Mouse (Mus musculus) G1E-ER4 (cell line): ENCODE data around the gene Stard3. TPM values are rescaled to one million over a fixed set of nuclear protein-coding genes. Genes with fewer than 3 reads are reported as not detected.

ENCODE experiments used
- GATA1 ChIP-seq: IDR thresholded peaks from one replicate; pipeline ENCODE4 v1.8.0; 2012; ENCODE audit warnings: low read length, inconsistent platforms
- polyA plus RNA-seq: library from polyadenylated mRNA; stranded (reverse); fragments of >175 nt; gene quantifications from 2 replicates; pipeline ENCODE4 v1.2.3, GENCODE M21; 2012

Stard3 gene
- polyA plus RNA-seq = 25.4 and 31.5 TPM in 2 replicates

- no peak for TF ChIP-seq GATA1
Measured at GRCm38 (mm10) chr11:98358161-98359083, at the start of gene Stard3. TSS of gene Stard3 (plus strand) at chr11:98358368.

- no peak for TF ChIP-seq GATA1
Measured at GRCm38 (mm10) chr11:98313790-98314323, 44.3 kb upstream of the Stard3 start.

DNA sequence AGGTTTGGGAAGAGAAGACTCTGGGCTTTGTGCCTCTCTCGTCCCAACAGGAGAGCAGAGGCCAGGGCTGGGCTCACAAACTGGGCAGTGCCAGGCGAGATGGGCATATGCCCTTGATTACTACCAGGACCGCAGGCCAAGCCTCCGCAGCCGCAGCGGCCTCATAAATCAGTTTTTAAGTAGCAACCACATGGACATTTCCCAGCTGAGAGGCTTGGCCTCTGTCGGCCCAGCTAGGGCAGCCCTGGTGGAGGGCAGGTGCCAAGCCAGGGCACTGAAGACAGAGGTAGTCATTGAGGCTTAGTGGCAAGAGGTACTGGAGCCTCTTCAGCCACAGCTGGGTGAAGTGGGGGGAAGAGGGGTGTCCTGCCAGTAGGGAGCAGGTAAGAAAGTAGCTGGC, 40.7 kb upstream of the Stard3 start:
- no peak for TF ChIP-seq GATA1

DNA sequence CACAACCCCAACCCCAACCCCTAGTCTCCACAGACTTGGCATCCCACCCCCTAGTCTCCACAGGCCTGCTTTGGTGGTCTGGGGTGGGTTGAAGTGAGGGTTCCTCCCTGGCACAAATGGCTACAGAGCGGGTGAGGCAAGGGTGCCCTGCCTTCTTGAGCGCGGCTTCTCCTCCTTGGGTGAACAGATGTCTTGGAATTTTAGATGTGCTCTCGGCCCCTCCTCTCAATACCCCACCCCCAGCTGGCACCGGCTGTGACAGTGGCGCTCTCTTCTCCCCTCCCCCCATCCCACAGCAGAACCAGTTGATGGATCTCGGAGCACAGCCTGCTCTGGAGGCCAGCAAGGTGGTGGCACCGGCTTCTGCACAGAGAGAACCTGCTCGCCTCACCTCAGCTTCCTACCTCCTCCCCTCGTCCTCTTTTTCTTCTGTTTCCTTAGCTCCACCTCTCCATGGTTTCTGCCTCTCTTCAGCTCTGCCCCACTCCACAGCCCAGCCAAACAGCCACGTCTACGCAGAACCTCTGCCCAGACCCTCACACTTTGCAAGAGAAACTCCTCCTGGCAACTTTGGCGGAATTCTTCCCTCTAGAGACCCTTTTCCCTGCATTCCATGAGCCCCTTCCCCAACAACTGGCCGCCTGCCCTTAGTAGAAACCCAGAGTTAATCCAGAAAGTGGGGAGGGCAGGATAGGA, 39.6 kb upstream of the Stard3 start:
- no peak for TF ChIP-seq GATA1

DNA sequence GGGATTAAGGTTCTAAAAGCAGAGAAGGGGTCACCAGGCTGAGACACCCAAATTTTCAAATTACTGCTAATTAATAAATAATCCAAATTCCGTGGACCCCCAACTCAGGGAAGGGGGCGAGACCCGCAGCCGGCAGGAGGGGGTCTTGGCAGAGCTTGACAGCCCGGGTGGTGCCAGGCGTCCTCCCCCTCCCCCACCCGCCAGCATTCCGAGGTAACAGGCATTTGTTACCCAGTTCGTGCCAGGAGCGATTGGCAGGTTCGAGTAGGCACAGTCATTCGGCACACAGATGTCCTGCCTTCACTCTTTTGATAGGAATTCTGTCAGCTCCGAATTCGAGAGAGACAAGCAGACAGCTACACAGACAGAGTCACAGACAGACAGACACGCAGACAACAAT, 39.0 kb upstream of the Stard3 start:
- TF ChIP-seq GATA1 = no peak

GRCm38 (mm10) chr11:98319544-98319943, 38.6 kb upstream of the Stard3 start:
- TF ChIP-seq GATA1 = no peak

GRCm38 (mm10) chr11:98319944-98320343, 38.2 kb upstream of the Stard3 start:
- TF ChIP-seq GATA1 = no peak

- TF ChIP-seq GATA1 = no peak
Measured at GRCm38 (mm10) chr11:98320381-98320780, 37.8 kb upstream of the Stard3 start.

DNA sequence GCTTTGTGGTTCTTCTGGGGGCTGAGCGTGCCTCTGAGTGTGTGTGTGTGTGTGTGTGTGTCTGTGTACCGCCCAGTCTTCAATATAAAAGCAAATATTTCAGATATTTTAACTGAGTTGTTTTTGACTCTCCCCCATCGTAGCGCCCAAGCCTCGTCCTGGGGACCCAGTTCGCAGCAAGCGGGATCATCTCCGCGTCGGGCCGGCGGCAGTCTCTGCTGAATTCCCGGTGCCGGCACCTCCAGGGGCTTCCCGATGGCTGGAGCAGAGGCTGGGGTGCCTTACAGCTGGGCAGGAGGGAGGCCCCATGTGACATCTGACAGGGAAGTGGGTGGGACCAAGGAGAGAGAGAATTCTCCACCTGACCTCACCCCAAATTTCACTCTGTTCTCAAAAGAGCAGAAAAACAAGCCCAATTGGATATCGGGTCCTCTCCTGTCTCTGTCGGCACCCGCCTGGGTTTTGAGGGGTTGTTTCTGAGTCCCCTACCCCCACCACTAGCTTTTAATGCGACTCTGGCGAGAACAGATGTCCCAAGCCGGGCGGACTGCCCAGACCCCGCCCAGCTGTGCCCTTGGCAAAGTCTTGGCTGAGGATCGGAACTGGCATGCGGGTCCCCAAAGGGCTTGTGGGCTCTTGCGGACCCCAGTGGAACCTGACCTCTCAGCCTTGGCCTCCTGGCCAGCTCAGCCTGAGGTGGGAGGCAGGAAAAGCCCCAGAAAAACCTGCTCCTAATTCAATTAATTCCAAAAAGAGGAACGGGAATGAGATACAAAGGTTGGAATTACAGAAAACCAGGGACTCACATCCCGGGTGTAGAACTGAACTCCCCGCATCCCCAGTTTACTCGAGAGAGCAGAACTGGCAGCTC, 37.1 kb upstream of the Stard3 start:
- TF ChIP-seq GATA1 = no peak

DNA sequence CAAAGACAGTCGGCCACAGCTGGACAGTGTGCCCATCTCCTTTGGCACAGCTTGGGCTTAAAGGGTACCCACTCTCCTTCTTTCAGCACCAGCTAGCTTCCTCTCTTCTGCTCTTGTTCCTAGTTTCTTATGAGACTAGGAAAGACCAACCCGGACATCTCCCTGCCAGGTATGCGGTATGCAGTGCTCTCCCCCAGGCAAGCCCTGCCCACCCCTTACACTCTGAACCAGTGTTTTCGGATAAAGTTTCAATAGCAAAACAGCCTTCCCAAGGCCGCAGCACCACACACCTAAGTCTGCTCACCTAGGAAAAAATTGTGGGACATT, 36.5 kb upstream of the Stard3 start:
- TF ChIP-seq GATA1 = no peak

GRCm38 (mm10) chr11:98322159-98322558, 36.0 kb upstream of the Stard3 start:
- no peak for TF ChIP-seq GATA1

DNA sequence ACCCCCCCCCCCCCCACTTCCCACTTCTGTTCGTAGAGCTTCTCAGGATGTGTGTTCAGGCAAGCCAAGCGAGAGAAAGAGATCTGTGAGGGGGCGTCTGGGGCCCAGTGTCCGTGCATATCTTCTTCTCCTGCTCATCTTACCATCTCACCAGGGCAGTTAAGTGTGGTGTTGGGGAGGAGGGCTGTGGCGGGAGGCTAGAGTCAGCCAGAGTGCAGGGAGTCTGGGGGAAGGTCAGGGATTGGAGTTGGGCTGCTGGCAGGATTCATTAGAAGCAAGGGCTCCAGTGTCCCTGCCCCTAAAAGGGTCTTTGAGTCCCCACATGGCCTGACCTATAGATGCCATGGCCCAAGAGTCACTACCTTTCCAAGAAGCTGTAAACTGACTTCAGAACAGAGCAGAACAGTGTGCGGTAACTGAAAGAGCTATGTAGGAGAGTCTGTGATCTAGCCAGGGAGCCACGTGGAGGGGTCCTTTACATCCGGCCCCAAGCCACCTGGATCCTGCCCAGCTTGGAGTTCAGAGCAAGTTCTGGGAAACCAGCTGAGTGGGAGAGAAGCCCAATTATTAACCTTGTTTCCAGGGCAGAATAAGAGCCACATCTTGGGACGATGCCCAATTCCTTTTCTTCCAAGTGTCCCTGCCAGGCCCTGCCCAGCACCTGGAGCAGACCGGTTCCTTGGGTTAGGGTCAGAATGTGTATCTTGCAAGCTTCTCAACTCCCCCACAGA, 34.9 kb upstream of the Stard3 start:
- no peak for TF ChIP-seq GATA1

GRCm38 (mm10) chr11:98323933-98324332, 34.2 kb upstream of the Stard3 start:
- TF ChIP-seq GATA1 = no peak

DNA sequence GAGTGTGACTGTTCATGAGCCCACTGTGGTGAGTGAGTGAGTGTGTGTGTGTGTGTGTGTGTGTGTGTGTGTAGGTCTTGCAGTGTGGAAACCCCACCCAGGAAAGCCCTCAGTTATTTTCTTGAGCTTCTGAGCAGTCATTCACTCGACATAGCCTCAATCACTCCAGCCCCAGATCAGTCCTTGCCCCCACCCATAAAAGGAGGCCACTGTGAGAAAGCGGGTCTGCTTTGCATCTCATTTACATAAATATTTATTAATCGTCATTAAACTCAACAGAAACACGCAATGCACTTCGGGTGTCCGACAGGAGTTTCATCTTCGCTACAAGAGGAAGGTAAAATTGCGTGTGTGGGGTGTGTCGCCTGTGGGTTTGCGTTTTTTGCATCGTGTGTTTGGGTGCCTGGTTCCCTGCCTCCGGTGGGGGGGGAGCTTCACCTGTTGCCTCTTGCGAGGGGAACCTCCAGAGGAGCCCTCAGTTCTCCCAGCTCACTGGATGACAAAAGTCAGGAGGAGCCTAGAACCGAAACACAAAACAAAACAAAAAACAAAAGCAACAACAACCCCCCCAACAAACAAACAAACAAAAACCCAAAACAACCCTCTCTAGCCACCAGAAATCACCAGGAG, 32.9 kb upstream of the Stard3 start:
- no peak for TF ChIP-seq GATA1
